11 mouse cellular contexts compared by ENCODE assay signal in genomic region chr6:58927881-58928280, GRCm38 (mm10). TPM values are rescaled to one million over a fixed set of nuclear protein-coding genes. Genes with fewer than 3 reads are reported as not detected.
A peak's percentile ranks its signal among the peaks of the same experiment; 100 is the strongest.
DNase-seq lines count a peak whose midpoint lies in the region; ATAC-seq and TF ChIP-seq lines count a peak whose summit lies in the region.
"Had no signal": no experiment of that assay in that cellular context is flagged by ENCODE, and none has a peak within 500 bp of the region (broad histone marks: within the 10 kb centered on the region; RNA-seq: fewer than 3 reads in every experiment).

No protein-coding gene starts in this region.

- no peak for TF ChIP-seq CTCF in kidney, adult 2 months (conservative IDR thresholded peaks at IDR 0.05; ENCODE audit: insufficient read depth, insufficient read length, low read depth, low read length)

- no peak for ATAC-seq in kidney, embryonic 15.5 days (replicated peaks; ENCODE audit: low FRiP score)
- ATAC-seq in heart, embryonic 15.5 days (replicated peaks; ENCODE audit: insufficient number of reproducible peaks, insufficient read depth, low FRiP score, low read depth) = peak; percentile 50
- no peak for ATAC-seq in inflammation-experienced regulatory T-cells, adult 6 months

- WGBS in kidney, adult 2 months = 21% methylated on average over 2 of the region's 2 CpGs
- WGBS in kidney, embryonic 15.5 days = 73% methylated on average over 2 of the region's 2 CpGs
- WGBS in heart, embryonic 15.5 days = 39% methylated on average over 2 of the region's 2 CpGs

- peak overlapping the region; percentile 35 for H3K27ac ChIP-seq in kidney, adult 2 months (ENCODE audit: insufficient read depth, low read depth, low read length)
- H3K27ac ChIP-seq in kidney, embryonic 15.5 days = no peak overlapping the region
- H3K27ac ChIP-seq in heart, embryonic 15.5 days = peak overlapping the region; percentile 65
- H3K27ac ChIP-seq: limb, embryonic 15.5 days had no signal

- H3K4me1 ChIP-seq in kidney, adult 2 months (ENCODE audit: control insufficient read depth, insufficient read depth, low read length) = peaks cover 20% of the 10 kb centered on the region
- no peaks in the 10 kb centered on the region for H3K4me1 ChIP-seq in kidney, embryonic 15.5 days
- H3K4me1 ChIP-seq in heart, embryonic 15.5 days (replicated peaks) = peaks cover 24% of the 10 kb centered on the region
- H3K4me1 ChIP-seq: limb, embryonic 15.5 days had no signal

- peak; percentile 87 for DNase-seq in kidney, adult 2 months
- peak; percentile 36 for DNase-seq in adrenal gland, postnatal 25 days
- peak; percentile 80 to 84 for DNase-seq in cerebellum, postnatal 10 days
- no peak for DNase-seq in layer of hippocampus, postnatal 36 days
- no peak for DNase-seq in left cerebral cortex, adult 8-10 months (ENCODE audit: low spot score in 2 of 2)

- H3K9me3 ChIP-seq in kidney, embryonic 15.5 days (replicated peaks) = no peaks in the 10 kb centered on the region
- no peaks in the 10 kb centered on the region for H3K9me3 ChIP-seq in heart, embryonic 15.5 days (replicated peaks)
- H3K9me3 ChIP-seq: limb, embryonic 15.5 days had no signal

- no peak overlapping the region for H3K4me2 ChIP-seq in kidney, embryonic 15.5 days
- H3K4me2 ChIP-seq in heart, embryonic 15.5 days = no peak overlapping the region; the same call in 1 of the 2 replicates
- H3K4me2 ChIP-seq: limb, embryonic 15.5 days; midbrain, embryonic 11.5 days had no signal

- no peaks in the 10 kb centered on the region for H3K27me3 ChIP-seq in kidney, adult 2 months (replicated peaks; ENCODE audit: control insufficient read depth, insufficient read depth, low read length)
- no peaks in the 10 kb centered on the region for H3K27me3 ChIP-seq in kidney, embryonic 15.5 days
- H3K27me3 ChIP-seq in heart, embryonic 15.5 days = no peaks in the 10 kb centered on the region
- H3K27me3 ChIP-seq: CH12.LX; limb, embryonic 15.5 days had no signal

- H3K4me3 ChIP-seq in kidney, adult 2 months (ENCODE audit: insufficient read depth, low read depth, low read length) = no peak overlapping the region
- H3K4me3 ChIP-seq in kidney, embryonic 15.5 days (replicated peaks) = no peak overlapping the region
- no peak overlapping the region for H3K4me3 ChIP-seq in heart, embryonic 15.5 days
- H3K4me3 ChIP-seq: limb, embryonic 15.5 days had no signal

- no peak overlapping the region for H3K9ac ChIP-seq in kidney, embryonic 15.5 days
- H3K9ac ChIP-seq in heart, embryonic 15.5 days = no peak overlapping the region
- H3K9ac ChIP-seq: limb, embryonic 15.5 days had no signal

- TF ChIP-seq POLR2A in kidney, adult 2 months (IDR thresholded peaks at IDR 0.05; ENCODE audit: low read depth, low read length) = no peak

- no peaks in the 10 kb centered on the region for H3K36me3 ChIP-seq in kidney, adult 2 months (ENCODE audit: control insufficient read depth, insufficient read depth, low read length)
- H3K36me3 ChIP-seq in kidney, embryonic 15.5 days = no peaks in the 10 kb centered on the region
- no peaks in the 10 kb centered on the region for H3K36me3 ChIP-seq in heart, embryonic 15.5 days
- H3K36me3 ChIP-seq: limb, embryonic 15.5 days had no signal

RNA-seq across cellular contexts. Expression of gene Nap1l5, which starts 21.0 kb away (rescaled TPM):
- polyA plus RNA-seq in kidney, adult 2 months (2012; rRNA removed) = 6.0 and 7.1 TPM in 2 replicates
- polyA plus RNA-seq in kidney, embryonic 15.5 days (2015; fragmentation: Nextera tagmentation; extraction: Ambion mirVana) = 1.1 and 3.8 TPM in 2 replicates
- 33.5 TPM in 2 replicates for total RNA-seq in adrenal gland, postnatal 25 days (2021)
- 1.1 and 1.8 TPM in 2 replicates for polyA plus RNA-seq in heart, embryonic 15.5 days (2015; fragmentation: Nextera tagmentation; extraction: Ambion mirVana)
- under 1 TPM in 1 of 3 experiments, not detected in 2; 0.20 TPM for polyA plus RNA-seq in inflammation-experienced regulatory T-cells, adult 6 months (2017; shearing (Covaris generic))
- total RNA-seq in layer of hippocampus, postnatal 36 days (2021) = 100 to 1,000 TPM; 242 to 285 TPM
- total RNA-seq in left cerebral cortex, adult 8-10 months (2022) = 100 to 1,000 TPM; 339 to 374 (median 355) TPM
- total RNA-seq: CH12.LX had no signal

Comparison
In these comparisons a context has a peak if more than half of its experiments do, and no peak if none do; other contexts are left out.
1. DNase-seq: peak in kidney, adult 2 months (single experiment), adrenal gland, postnatal 25 days (single experiment) and cerebellum, postnatal 10 days (2 of 2); none in layer of hippocampus, postnatal 36 days (0 of 2) and left cerebral cortex, adult 8-10 months (0 of 2).